Mouse (Mus musculus) spleen, adult 2 months (tissue): ENCODE measurements around the gene Prkn. TPM values are rescaled to one million over a fixed set of nuclear protein-coding genes. Genes with fewer than 3 reads are reported as not detected.
A peak's percentile ranks its signal among the peaks of the same experiment; 100 is the strongest.

Experiments used
- DNase-seq, 2 experiments: peaks; one replicate each; pipeline versions ENCODE4 v3.0.0 to v3.0.0-alpha.2; 2012 to 2021; ENCODE audit warnings: low spot score in 2 of 2, low read depth in 1 of 2
- H3K27ac ChIP-seq: fragments of 200-500 bp; 2 replicates; pipeline ENCODE4 v1.5.1; 2012; ENCODE audit warnings: low read length, inconsistent platforms; ENCODE audit not compliant: insufficient read depth
- H3K27me3 ChIP-seq: fragments of 200-500 bp; 2 replicates; pipeline ENCODE4 v1.6.1; 2012; ENCODE audit warnings: mild to moderate bottlenecking, moderate library complexity, low read length, inconsistent platforms; ENCODE audit not compliant: control insufficient read depth, insufficient read depth
- H3K36me3 ChIP-seq: fragments of 200-500 bp; 2 replicates; pipeline ENCODE4 v1.6.1; 2012; ENCODE audit warnings: mild to moderate bottlenecking, low read length, inconsistent platforms; ENCODE audit not compliant: control insufficient read depth, insufficient read depth
- H3K4me1 ChIP-seq: fragments of 200-500 bp; 2 replicates; pipeline ENCODE4 v1.6.1; 2011; ENCODE audit warnings: inconsistent platforms; ENCODE audit not compliant: control insufficient read depth, insufficient read depth, insufficient read length
- H3K4me3 ChIP-seq: fragments of 200-500 bp; 2 replicates; pipeline ENCODE4 v1.5.1; 2011; ENCODE audit warnings: mild to moderate bottlenecking, inconsistent platforms; ENCODE audit not compliant: insufficient read depth, insufficient read length; ENCODE audit errors: extremely low read depth
- CTCF ChIP-seq: fragments of 200-500 bp; IDR thresholded peaks from 2 replicates; pipeline ENCODE4 v1.5.1; 2011; ENCODE audit warnings: mild to moderate bottlenecking, inconsistent platforms; ENCODE audit not compliant: insufficient read depth, insufficient read length, insufficient replicate concordance; ENCODE audit errors: extremely low read depth
- POLR2A ChIP-seq: fragments of 200-500 bp; IDR thresholded peaks from 2 replicates; pipeline ENCODE4 v1.6.1; 2011; ENCODE audit warnings: low read depth, low read length, inconsistent platforms
- WGBS: fragments of 180-500 bp; shearing (Covaris S2); methylation state at CpG from one replicate; pipeline ENCODE4 v1.1.7; 2018; 5-methylcytosine and 5-hydroxymethylcytosine counted together
- polyA plus RNA-seq: library from polyadenylated mRNA; depleted of rRNA; stranded (reverse); fragments of >200 nt; gene quantifications from 2 replicates; pipeline ENCODE4 v1.2.3, GENCODE M21; 2012

The Prkn gene
- polyA plus RNA-seq, 1 experiment: 0.72 TPM

DNA sequence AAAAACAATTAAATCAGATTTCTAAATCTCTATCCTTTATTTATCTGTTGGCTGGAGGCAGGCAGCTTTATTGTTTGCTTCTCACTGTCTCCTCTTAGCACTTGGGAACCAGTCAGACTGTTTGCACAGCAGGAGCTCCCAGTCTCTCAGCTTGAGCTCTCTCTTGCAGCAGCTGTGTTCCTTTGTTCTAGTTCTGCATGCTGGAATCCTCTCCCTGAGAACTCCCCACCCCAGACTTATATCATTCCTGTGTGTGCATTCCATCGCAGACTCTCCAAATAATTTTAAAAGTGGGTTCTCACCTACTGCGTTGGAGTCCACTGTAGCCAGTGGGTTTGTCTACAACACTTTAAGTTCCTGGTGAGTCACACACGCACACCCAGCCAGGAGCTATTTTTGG lies 1181.1 kb downstream of the Prkn start:
- H3K27me3 ChIP-seq: no peaks in the 10 kb centered on the region
- H3K4me1 ChIP-seq: no peaks in the 10 kb centered on the region
- no peak overlapping the region for H3K4me3 ChIP-seq
- no peaks in the 10 kb centered on the region for H3K36me3 ChIP-seq
- no peak for DNase-seq
- TF ChIP-seq CTCF: no peak
- TF ChIP-seq POLR2A: no peak
- no peak overlapping the region for H3K27ac ChIP-seq
- WGBS: 71% methylated on average over 3 of the region's 3 CpGs

- no peak for DNase-seq
- Histone ChIP-seq H3K27ac (no peak overlapping the region), H3K4me3 (no peak overlapping the region), H3K36me3 (no peaks in the 10 kb centered on the region), H3K27me3 (no peaks in the 10 kb centered on the region), H3K4me1 (no peaks in the 10 kb centered on the region)
- WGBS: 53% methylated on average over 5 of the region's 5 CpGs
- TF ChIP-seq POLR2A: no peak
- no peak for TF ChIP-seq CTCF
Measured at GRCm38 (mm10) chr17:12029362-12029761, 1189.2 kb downstream of the Prkn start.

- H3K4me3 ChIP-seq: no peak overlapping the region
- WGBS: 47% methylated on average over 14 of the region's 14 CpGs
- no peak overlapping the region for H3K27ac ChIP-seq
- no peaks in the 10 kb centered on the region for H3K27me3 ChIP-seq
- no peak for TF ChIP-seq POLR2A
- TF ChIP-seq CTCF: no peak
- no peaks in the 10 kb centered on the region for H3K36me3 ChIP-seq
- DNase-seq: no peak
- no peaks in the 10 kb centered on the region for H3K4me1 ChIP-seq
Measured at GRCm38 (mm10) chr17:12029921-12030461, 1189.8 kb downstream of the Prkn start.

DNA sequence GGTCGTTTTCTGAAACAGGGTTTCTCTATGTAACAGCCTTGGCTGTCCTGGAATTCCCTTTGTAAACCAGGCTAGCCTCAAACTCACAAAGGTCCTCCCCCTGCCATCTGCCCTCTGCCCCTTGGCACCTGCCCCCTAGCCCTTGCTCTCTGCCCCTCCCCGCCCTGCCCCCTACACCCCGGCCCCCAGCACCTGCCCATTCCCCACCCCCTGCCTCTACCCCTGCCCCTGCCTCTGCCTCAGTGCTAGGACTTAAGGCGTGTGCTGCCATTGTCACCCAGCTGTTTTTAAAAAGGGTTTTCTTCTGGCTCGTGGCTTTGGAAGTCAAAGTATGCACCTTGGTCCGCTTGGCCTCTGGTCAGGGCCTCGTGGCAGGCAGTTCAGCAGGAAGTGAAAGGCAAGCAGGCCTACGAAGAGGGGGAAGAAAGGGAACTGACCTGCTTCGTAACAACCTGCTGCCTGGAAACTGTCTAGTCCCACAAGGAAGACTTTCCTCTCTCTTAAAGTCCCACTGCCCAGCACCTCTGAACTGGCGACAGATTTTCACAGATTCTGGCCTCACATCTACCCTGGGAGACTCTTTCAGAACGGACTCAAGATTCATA lies 1190.5 kb downstream of the Prkn start:
- DNase-seq: no peak
- Histone ChIP-seq H3K27ac (no peak overlapping the region), H3K27me3 (no peaks in the 10 kb centered on the region), H3K4me3 (no peak overlapping the region), H3K36me3 (no peaks in the 10 kb centered on the region), H3K4me1 (no peaks in the 10 kb centered on the region)
- WGBS: 31% methylated on average over 11 of the region's 11 CpGs
- TF ChIP-seq POLR2A: no peak
- no peak for TF ChIP-seq CTCF

GRCm38 (mm10) chr17:12031203-12031942 lies 1191.2 kb downstream of the Prkn start:
- no peak overlapping the region for H3K27ac ChIP-seq
- H3K36me3 ChIP-seq: no peaks in the 10 kb centered on the region
- H3K4me3 ChIP-seq: no peak overlapping the region
- H3K4me1 ChIP-seq: no peaks in the 10 kb centered on the region
- no peak for TF ChIP-seq POLR2A
- peak; percentile 22; the same call in 1 of the 2 replicates for TF ChIP-seq CTCF
- peak in 1 of 2 experiments; percentile 23 for DNase-seq
- no peaks in the 10 kb centered on the region for H3K27me3 ChIP-seq
- under 1% methylated on average over 10 of the region's 10 CpGs for WGBS

DNA sequence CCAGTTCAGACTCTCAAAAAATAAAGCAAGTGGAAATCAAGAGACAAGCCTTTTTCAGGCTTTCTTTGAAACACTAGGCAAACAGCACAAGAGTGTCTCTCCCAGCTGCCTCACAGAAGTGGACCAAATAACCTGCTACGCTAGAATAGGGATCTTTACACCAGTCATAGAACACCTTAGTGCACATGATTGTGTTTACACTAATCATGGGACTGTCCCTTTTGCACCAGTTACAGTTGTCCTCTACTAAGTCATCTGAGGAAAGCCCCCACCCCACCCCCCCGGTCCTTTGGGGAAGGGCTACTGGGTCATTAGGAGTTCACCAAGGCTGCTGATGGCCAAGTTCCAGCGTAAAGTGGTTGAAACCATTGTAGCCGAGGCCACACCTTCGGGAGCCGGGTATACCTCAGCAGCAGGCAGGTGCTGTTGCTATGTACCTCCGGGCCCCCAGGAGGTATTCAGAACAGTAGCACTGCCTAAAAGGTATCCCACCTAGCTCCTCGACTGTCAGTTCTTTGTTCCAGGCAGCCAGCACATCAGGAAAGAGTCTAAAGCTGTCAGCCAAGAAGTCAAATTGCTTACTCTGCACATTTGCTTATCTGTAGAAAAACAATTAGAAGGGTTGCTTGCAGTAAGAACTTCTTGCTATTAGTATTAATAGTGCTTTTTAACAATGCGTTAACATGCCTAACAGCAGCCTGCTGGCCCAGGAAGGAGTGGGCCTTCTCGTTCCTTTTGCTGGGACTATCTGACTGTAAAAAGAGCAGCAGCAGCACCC lies 1192.0 kb downstream of the Prkn start:
- Histone ChIP-seq H3K27ac (no peak overlapping the region), H3K27me3 (no peaks in the 10 kb centered on the region), H3K4me1 (no peaks in the 10 kb centered on the region), H3K36me3 (no peaks in the 10 kb centered on the region), H3K4me3 (no peak overlapping the region)
- DNase-seq: no peak
- TF ChIP-seq CTCF (no peak), POLR2A (no peak)
- 80% methylated on average over 10 of the region's 10 CpGs for WGBS
